Mouse (Mus musculus): ENCODE results near the gene Alg5.

DNA sequence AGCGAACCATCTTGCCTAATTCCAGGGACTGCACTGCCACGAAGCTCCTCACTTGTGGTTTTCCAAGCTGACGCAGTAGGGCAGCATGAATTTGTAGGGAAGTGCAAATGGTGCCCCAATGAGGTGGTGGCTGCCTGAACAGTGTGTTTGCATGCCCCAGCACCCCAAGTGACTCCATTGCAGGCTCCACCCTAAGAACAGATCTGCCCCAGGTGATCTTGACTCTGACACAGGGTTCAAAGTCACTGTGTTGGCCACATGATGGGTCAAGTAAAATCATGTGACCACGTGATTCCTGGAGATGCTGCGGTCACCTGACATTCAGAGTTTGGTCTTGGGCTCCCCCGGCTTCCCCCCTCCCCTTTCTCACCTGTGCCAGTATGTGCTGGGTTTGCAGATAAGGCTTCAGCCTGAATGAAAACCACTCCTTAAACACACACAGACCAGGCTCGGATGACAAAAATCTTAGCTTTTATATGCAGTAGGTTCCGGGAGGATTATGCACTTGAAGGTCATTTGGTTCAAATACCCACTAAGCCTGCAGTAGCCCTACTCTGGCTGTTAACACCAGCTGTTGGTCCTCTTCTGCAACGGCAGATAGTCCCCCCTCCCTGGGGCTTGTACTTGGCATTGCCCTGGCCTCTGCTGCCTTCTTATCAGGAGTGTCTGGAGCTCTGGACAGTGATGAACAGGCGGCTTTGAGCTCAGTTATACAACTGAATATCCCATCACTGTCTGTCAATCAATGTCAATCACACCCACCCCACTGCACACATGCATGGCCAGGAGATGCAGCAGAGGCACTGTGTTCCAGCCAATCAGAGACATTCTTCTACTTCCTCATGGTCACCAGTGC, 56.7 kb downstream of the Alg5 start:
- no peak for TF ChIP-seq GATA1 (IDR thresholded peaks at IDR 0.05; ENCODE audit: borderline replicate concordance, low read length)
- TF ChIP-seq FLI1 (IDR thresholded peaks at IDR 0.05; ENCODE audit: low read length), result no peak
